ENCODE assay signal across 12 mouse cellular contexts in genomic region chr2:156621449-156621848, GRCm38 (mm10). TPM values are rescaled to one million over a fixed set of nuclear protein-coding genes. Genes with fewer than 3 reads are reported as not detected.
DNase-seq lines count a peak whose midpoint lies in the region; ATAC-seq lines count a peak whose summit lies in the region.
"Had no signal": no experiment of that assay in that cellular context is flagged by ENCODE, and none has a peak within 500 bp of the region (broad histone marks: within the 10 kb centered on the region; RNA-seq: fewer than 3 reads in every experiment).

No protein-coding gene starts in this region.

- H3K9me3 ChIP-seq in kidney, embryonic 16.5 days (ENCODE audit: low read length) = no peaks in the 10 kb centered on the region
- H3K9me3 ChIP-seq: hindbrain, embryonic 12.5 days; limb, embryonic 12.5 days; midbrain, embryonic 13.5 days had no signal

- WGBS in kidney, embryonic 16.5 days = 64% methylated on average over 5 of the region's 5 CpGs

- H3K4me2 ChIP-seq in kidney, embryonic 16.5 days (replicated peaks; ENCODE audit: low read depth, low read length) = no peak overlapping the region
- H3K4me2 ChIP-seq: hindbrain, embryonic 12.5 days; limb, embryonic 12.5 days; midbrain, embryonic 13.5 days had no signal

- no peak overlapping the region for H3K27ac ChIP-seq in kidney, embryonic 16.5 days (ENCODE audit: low read length)
- H3K27ac ChIP-seq: hindbrain, embryonic 12.5 days; limb, embryonic 12.5 days; midbrain, embryonic 13.5 days had no signal

- no peak for ATAC-seq in kidney, embryonic 16.5 days (ENCODE audit: low FRiP score, low TSS enrichment)
- ATAC-seq: midbrain, embryonic 13.5 days had no signal

- DNase-seq in kidney, adult 18-20 months = peak; percentile 85
- DNase-seq in adrenal gland, adult 18-20 months (ENCODE audit: low spot score in 2 of 2) = peak; percentile 17 to 39
- peak; percentile 57 to 70 for DNase-seq in cerebellum, postnatal 14 days
- peak; percentile 87 to 92 for DNase-seq in kidney, postnatal 36 days
- DNase-seq in retina, embryonic 14.5 days (ENCODE audit: low spot score) = no peak
- no peak for DNase-seq in thymus, postnatal 4 days
- DNase-seq in urinary bladder, adult 18-20 months (ENCODE audit: low spot score in 2 of 2) = no peak

- no peak overlapping the region for H3K4me3 ChIP-seq in kidney, embryonic 16.5 days (ENCODE audit: low read length)
- H3K4me3 ChIP-seq: erythroblast, embryonic 14.5 days; hindbrain, embryonic 12.5 days; limb, embryonic 12.5 days; midbrain, embryonic 13.5 days had no signal

- H3K4me1 ChIP-seq in kidney, embryonic 16.5 days (ENCODE audit: insufficient read depth, low read length) = no peaks in the 10 kb centered on the region
- H3K4me1 ChIP-seq: limb, embryonic 12.5 days had no signal

- peaks cover 10% of the 10 kb centered on the region for H3K27me3 ChIP-seq in kidney, embryonic 16.5 days (ENCODE audit: insufficient read depth, low read length)

- no peaks in the 10 kb centered on the region for H3K36me3 ChIP-seq in kidney, embryonic 16.5 days (ENCODE audit: insufficient read depth, low read length)
- H3K36me3 ChIP-seq: hindbrain, embryonic 12.5 days; limb, embryonic 12.5 days; midbrain, embryonic 13.5 days had no signal

- no peak overlapping the region for H3K9ac ChIP-seq in kidney, embryonic 16.5 days (replicated peaks; ENCODE audit: low read length)
- H3K9ac ChIP-seq: hindbrain, embryonic 12.5 days; limb, embryonic 12.5 days; midbrain, embryonic 13.5 days had no signal

RNA-seq across cellular contexts. Expression of gene Dlgap4, which starts 7.9 kb away (rescaled TPM):
- 68.2 and 68.5 TPM in 2 replicates for polyA plus RNA-seq in kidney, embryonic 16.5 days (2015; fragmentation: Nextera tagmentation; extraction: Ambion mirVana)
- total RNA-seq in adrenal gland, adult 18-20 months (2021) = 10 to 100 TPM; 43.2 to 60.8 TPM

Comparison
In these comparisons a context has a peak if more than half of its experiments do, and no peak if none do; other contexts are left out.
1. DNase-seq: peak in kidney, adult 18-20 months (single experiment), adrenal gland, adult 18-20 months (2 of 2), cerebellum, postnatal 14 days (2 of 2) and kidney, postnatal 36 days (2 of 2); none in retina, embryonic 14.5 days (single experiment), thymus, postnatal 4 days (single experiment) and urinary bladder, adult 18-20 months (0 of 2).